Mouse (Mus musculus) R1 (cell line): ENCODE measurements around the gene Ifna4.

Experiments used
- DNase-seq: peaks from one replicate; pipeline ENCODE4 v3.0.0-alpha.2; 2018; ENCODE audit warnings: low read depth, low spot score

The Ifna4 gene

DNA sequence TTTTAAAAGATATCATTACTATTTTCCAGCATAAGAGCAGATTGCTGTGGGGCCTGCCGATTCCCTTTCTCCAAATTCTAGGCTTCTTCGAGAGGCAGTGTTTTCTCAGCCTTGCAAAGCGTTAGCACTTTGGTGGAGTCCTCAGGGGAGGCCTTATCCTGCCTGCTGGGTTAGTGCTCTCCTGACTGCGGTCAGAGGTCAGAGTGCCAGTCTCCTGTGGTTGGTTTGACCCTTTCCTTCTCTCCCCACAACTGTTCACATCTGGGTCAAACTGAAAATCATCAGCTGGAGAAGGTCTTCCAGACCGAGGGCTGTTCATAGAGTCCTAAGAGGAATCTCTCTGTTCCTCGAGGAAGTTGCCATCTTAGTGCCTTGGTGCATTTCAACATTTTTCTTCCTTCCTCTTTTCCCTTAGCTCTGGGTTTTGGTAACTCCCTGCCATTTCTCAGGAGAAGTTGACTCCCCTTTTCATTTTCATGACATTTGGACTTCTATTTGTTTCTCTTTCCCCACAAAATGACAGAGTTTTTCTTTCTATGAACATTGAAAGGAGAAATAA lies 23.4 kb downstream of the Ifna4 start:
- DNase-seq, result no peak

DNA sequence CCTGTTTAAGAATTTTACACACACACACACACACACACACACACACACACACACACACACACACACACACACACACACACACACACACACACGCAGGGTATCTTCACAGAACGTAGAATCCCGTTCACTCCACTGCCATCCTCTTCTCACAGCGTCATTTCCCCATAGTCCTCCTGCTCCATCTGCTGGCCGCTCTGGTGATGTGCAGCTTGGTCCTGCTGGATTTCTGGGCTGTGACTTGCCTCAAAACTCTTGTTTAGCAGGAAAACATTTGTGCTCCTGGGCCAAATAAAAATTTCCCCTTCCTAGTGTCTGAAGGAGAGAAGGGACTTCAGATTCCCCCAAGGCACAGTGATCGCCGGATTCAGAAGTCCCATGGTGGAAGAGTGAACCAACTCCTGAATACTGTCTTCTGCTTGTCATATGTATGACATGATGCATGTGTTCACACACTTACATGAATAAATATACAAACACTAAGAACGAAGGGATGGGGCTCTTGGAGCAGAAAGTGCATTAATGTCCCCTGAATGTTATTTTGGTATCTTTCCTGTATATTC lies 25.8 kb downstream of the Ifna4 start:
- peak; percentile 76 for DNase-seq

DNA sequence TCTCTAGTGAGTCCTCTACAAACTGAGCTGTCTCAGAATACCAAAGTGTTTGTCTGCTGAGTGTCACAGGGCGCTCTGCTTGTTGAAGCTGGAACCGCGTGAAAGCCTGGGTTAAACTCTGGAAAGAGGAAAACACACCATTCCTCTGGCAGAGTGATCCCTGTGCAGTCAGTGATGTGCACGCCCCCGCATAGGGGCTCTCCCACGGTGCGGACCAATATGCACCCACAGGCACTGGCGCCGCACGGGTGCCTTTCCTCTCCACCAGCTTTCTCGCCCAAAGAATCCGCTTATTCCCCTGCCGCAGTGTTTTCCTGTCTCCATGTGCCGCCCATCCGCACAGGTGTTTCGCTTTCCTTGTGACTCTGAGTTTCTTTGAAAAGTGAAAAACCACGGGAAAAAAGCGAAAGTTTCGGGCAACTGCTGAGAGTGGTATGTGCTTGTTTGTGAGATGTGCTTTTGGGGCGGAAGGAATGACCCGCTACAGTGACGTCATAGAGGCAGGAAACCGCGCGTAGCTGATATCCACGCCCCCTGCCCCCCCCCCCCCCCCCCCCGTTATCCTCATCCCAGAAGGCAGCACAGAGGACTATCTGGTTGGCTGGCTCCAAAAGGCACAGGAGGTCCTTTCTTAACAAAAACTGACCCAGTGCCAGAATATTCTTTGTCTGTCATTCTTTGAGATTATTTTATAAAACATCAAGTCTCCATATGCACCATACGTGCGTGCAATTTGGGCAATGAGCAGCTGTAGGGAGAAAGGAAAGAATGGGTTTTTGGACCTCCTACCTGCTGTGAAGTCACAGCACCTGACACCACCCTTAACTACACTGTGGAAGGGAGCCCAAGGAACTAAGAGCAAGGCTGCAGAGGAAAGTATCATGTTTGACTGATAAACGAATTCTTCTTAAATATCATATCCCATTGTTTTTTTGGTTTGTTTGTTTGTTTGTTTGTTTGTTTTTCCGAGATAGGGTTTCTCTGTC lies 26.6 kb downstream of the Ifna4 start:
- DNase-seq, result peak; percentile 30

DNA sequence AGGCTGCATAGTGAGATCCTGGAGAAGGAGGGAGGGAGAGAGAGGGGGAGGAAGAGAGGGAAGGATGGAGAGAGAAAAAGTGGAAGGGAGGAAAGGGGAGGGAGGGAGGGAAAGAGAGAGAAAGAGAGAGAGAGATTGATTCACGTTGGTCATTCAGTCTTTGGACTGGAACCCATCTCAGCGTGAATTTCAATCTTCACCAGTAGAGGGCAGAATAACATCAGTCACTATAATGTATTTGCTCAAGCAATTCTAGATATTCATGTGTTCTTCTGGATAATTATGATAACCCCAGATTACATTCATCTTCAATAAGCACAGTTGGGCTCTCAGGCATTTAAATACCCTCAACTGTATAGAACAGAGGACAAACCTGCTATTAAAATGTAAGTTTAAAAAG lies 31.0 kb downstream of the Ifna4 start:
- DNase-seq, result peak; percentile 32

DNA sequence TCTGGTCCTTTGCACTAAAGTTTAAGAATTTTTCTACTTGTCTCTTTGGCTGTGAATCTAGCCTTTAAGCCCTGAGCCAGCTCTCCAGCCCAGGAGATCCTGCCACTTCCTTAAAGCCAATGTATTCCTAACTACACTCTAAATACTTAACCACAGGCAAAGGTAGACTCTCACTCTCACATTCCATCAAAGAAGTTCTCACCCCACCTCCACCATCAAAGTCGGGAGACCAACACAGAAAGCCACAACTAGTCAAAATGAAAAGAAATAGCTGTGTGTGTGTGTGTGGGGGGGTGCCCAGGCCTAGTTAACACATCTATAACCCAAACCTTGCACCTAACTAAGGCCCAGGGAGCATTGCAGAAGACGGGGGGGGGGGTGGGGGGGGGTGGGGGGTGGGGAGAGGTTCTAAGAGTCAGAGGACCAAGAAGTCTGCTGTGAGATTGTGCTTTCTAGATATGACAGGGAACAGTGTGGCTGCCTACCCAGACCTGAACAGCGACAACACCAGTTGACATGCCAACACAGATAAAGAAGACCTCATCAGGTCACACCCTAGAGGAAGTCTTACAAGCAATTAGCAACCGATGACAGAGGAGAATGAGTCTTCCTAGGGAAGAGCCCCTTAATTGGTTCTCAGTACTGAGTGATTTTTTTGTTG lies 33.9 kb downstream of the Ifna4 start:
- DNase-seq, result no peak

DNA sequence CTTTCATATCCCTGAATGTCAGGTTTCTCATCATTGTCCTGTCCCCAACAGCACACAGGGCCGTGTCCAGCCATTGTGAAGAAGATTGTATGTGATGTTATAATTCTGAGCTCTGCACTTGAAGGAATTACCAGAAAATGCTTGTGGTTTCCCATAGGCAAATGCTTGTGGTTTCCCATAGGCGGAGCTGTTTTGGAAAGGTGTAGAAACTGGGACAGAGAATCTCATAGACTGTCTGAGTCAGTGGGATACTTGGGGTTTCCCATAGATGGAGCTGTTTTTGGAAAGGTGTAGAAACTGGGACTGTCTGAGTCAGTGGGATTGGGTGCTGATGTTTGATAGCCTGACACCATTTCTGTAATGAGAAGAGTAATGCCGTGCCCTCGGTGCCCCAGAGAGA lies 34.9 kb downstream of the Ifna4 start:
- DNase-seq, result peak; percentile 34

DNA sequence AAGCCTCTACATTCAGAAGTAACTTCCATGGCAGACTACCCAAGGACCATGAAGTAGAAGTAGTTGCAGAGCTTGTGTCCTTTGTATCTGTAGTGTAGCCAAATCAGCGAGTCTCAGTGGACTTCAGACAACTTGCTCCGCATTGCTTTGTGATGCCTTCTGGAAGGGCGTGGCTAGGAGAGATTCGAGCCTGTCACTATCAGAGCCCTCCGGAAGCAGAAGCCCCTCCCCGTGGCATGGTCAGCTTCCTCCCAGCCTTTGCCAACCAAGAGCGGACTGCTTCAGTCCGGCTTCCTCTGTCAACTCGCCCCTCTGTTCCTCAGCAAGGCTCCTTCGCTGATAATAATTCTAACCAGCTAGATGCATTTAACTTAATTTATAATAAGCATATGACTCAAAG lies 36.6 kb downstream of the Ifna4 start:
- peak; percentile 9 for DNase-seq

DNA sequence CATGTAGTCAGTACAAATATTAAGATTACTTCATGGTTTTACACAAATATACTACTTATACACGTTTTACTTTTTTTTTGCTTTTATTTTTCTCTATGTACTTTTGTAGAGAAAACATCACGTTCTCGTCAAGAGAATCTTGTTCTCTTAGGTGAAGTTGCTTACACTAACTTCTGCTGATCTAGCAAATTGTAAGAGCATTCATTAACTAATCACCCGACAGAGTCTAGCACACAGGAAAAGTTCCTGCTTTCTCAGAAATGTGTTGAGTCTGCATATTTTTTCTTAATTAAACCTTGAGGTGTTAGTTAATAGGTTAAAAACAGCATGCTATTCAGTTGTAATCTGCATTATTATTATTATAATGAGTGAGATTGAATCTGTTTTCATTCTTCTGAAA lies 37.1 kb downstream of the Ifna4 start:
- DNase-seq, result no peak

DNA sequence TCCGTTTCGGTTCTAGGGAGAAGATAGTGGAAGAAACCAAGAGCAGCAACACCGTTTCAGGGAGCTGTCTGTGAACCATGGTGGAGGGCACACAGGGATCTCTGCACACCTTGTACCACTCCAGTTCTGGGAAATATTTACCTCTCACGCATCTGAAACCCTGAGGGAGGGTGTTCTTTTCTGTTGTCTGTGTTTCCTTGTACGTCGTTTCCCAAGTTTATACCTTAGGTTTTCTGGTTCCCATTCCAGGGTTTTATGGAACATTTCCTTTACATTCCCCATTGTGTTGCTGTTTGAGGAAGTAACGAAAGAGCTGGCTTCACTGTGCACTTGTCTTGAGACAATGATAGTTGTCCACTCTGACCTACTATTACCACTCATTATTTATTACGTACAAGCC lies 38.4 kb downstream of the Ifna4 start, which contains the start of gene Ifne:
TSS of gene Ifne (minus strand) at position 101 of the 400 bp plus-strand sequence.
- no peak for DNase-seq

DNA sequence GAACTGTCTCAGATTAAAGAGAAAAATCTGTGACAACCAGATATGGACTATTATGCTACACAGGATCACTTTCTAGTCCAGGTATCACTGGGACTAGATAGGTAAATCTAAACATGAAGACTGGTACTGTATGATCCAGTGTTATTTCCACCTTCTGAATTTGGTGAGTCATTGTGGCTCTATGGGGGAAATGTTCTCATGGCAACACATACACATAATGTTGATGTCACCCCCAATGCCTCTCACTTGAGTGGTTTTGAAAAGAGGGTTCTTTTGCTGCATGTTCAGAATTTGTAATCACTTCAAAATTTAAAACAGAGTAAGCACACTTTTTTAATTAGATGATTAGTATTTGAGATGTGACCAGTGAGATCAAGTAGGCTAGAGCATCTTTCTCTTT lies 46.6 kb downstream of the Ifna4 start:
- no peak for DNase-seq
